Mouse (Mus musculus): ENCODE measurements around the gene Gja10. TPM values are rescaled to one million over a fixed set of nuclear protein-coding genes. Genes with fewer than 3 reads are reported as not detected.
A peak's percentile ranks its signal among the peaks of the same experiment; 100 is the strongest.

Gja10 gene
- total and polyA plus RNA-seq, 3 experiments = not detected

GRCm38 (mm10) chr4:32555506-32555905, 47.1 kb downstream of the Gja10 start:
- Histone ChIP-seq H3K9me3 (replicated peaks; ENCODE audit: insufficient read depth, low read length) (no peaks in the 10 kb centered on the region), H3K79me2 (ENCODE audit: control insufficient read depth, insufficient read depth, low read length, poor library complexity) (no peaks in the 10 kb centered on the region), H3K27ac (ENCODE audit: control insufficient read depth, low read depth, low read length) (no peak overlapping the region), H3K9ac (ENCODE audit: control insufficient read depth, low read depth, low read length, poor library complexity, severe bottlenecking) (no peak overlapping the region), H3K4me3 (ENCODE audit: control insufficient read depth in 1 of 2, insufficient read depth in 1 of 2, low read depth in 2 of 2, low read length in 2 of 2) (no peak overlapping the region), H3K36me3 (ENCODE audit: control insufficient read depth in 1 of 2, insufficient read depth in 2 of 2, low read length in 2 of 2) (no peaks in the 10 kb centered on the region), H3K4me1 (ENCODE audit: control insufficient read depth in 1 of 2, insufficient read depth in 2 of 2, low read length in 2 of 2) (no peaks in the 10 kb centered on the region), H3K27me3 (ENCODE audit: control insufficient read depth in 1 of 2, insufficient read depth in 2 of 2, low read length in 2 of 2) (no peaks in the 10 kb centered on the region; a peak in 2 of 4 replicates)
- DNase-seq (ENCODE audit: low read depth, low spot score) = no peak
- no peak for TF ChIP-seq HCFC1 (IDR thresholded peaks at IDR 0.05; ENCODE audit: low read depth, low read length)
- no peak for TF ChIP-seq MEF2A (IDR thresholded peaks at IDR 0.05; ENCODE audit: extremely low read depth, insufficient replicate concordance, low read depth, low read length, poor library complexity, severe bottlenecking)
- no peak for TF ChIP-seq ETS1 (IDR thresholded peaks at IDR 0.05; ENCODE audit: low read depth, low read length)
- TF ChIP-seq NELFE (IDR thresholded peaks at IDR 0.05; ENCODE audit: low read depth, low read length) = no peak
- no peak for TF ChIP-seq TBP (IDR thresholded peaks at IDR 0.05; ENCODE audit: low read depth, low read length)
- no peak for TF ChIP-seq MAZ (IDR thresholded peaks at IDR 0.05; ENCODE audit: low read depth, low read length)

DNA sequence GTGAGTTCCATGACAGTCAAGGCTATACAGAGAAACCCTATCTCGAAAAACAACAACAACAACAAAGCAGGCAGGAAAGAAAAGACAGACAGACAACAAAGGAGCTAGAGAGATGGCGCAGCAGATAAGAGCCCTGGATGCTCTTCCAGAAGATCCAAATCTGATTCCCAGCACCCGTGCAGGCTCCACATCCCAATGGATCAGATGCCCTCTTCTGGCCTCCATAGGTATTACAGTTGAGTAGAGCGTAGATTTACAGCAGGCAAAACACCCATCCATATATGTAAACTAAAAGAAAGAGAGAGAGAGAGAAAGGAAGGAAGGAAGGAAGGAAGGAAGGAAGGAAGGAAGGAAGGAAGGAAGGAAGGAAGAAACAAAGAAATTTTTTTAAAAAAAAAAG, 51.2 kb downstream of the Gja10 start:
- Histone ChIP-seq H3K79me2 (ENCODE audit: control insufficient read depth, insufficient read depth, low read length, poor library complexity) (no peaks in the 10 kb centered on the region), H3K27me3 (ENCODE audit: control insufficient read depth in 1 of 2, insufficient read depth in 2 of 2, low read length in 2 of 2) (no peaks in the 10 kb centered on the region; a peak in 1 of 4 replicates), H3K9ac (ENCODE audit: control insufficient read depth, low read depth, low read length, poor library complexity, severe bottlenecking) (no peak overlapping the region), H3K36me3 (ENCODE audit: control insufficient read depth in 1 of 2, insufficient read depth in 2 of 2, low read length in 2 of 2) (no peaks in the 10 kb centered on the region), H3K4me3 (ENCODE audit: control insufficient read depth in 1 of 2, insufficient read depth in 1 of 2, low read depth in 2 of 2, low read length in 2 of 2) (no peak overlapping the region), H3K27ac (ENCODE audit: control insufficient read depth, low read depth, low read length) (no peak overlapping the region), H3K4me1 (ENCODE audit: control insufficient read depth in 1 of 2, insufficient read depth in 2 of 2, low read length in 2 of 2) (no peaks in the 10 kb centered on the region), H3K9me3 (replicated peaks; ENCODE audit: insufficient read depth, low read length) (no peaks in the 10 kb centered on the region)
- peak; percentile 33 for DNase-seq (ENCODE audit: low read depth, low spot score)
- TF ChIP-seq ELF1 (IDR thresholded peaks at IDR 0.05; ENCODE audit: low read depth, low read length) = no peak
- TF ChIP-seq TCF12 (IDR thresholded peaks at IDR 0.05; ENCODE audit: low read depth, low read length) = no peak
- TF ChIP-seq EP300 (IDR thresholded peaks at IDR 0.05; ENCODE audit: low read depth in 1 of 2, low read length in 2 of 2) = no peak
- TF ChIP-seq TAL1 (IDR thresholded peaks at IDR 0.05; ENCODE audit: low read length) = no peak
- TF ChIP-seq CHD2 (IDR thresholded peaks at IDR 0.05; ENCODE audit: low read length) = no peak
- TF ChIP-seq NELFE (IDR thresholded peaks at IDR 0.05; ENCODE audit: low read depth, low read length) = no peak
- TF ChIP-seq ZMIZ1 (IDR thresholded peaks at IDR 0.05; ENCODE audit: low read depth, low read length) = no peak
- TF ChIP-seq KAT2A (conservative IDR thresholded peaks at IDR 0.05; ENCODE audit: low read depth, low read length) = no peak
- TF ChIP-seq TBP (IDR thresholded peaks at IDR 0.05; ENCODE audit: low read depth, low read length) = no peak
- TF ChIP-seq SIN3A (IDR thresholded peaks at IDR 0.05; ENCODE audit: low read length) = no peak
- TF ChIP-seq RAD21 (IDR thresholded peaks at IDR 0.05; ENCODE audit: low read depth, low read length) = peak; percentile 50
- TF ChIP-seq UBTF (IDR thresholded peaks at IDR 0.05; ENCODE audit: borderline replicate concordance, insufficient read depth, low read depth, low read length) = no peak
- TF ChIP-seq MXI1 (IDR thresholded peaks at IDR 0.05; ENCODE audit: low read depth, low read length) = no peak
- TF ChIP-seq MAX (IDR thresholded peaks at IDR 0.05; ENCODE audit: low read length) = no peak
- no peak for TF ChIP-seq POLR2AphosphoS5 (IDR thresholded peaks at IDR 0.05; ENCODE audit: borderline replicate concordance, low read depth, low read length)
- TF ChIP-seq GABPA (IDR thresholded peaks at IDR 0.05; ENCODE audit: low read depth, low read length) = no peak
- TF ChIP-seq RCOR1 (IDR thresholded peaks at IDR 0.05; ENCODE audit: low read depth, low read length) = no peak
- no peak for TF ChIP-seq E2F4 (IDR thresholded peaks at IDR 0.05; ENCODE audit: borderline replicate concordance, low read depth, low read length)
- no peak for TF ChIP-seq MYC (IDR thresholded peaks at IDR 0.05; ENCODE audit: low read depth, low read length)
- TF ChIP-seq POLR2A (IDR thresholded peaks at IDR 0.05; ENCODE audit: control insufficient read depth in 1 of 2, insufficient read depth in 1 of 2, low read depth in 1 of 2, low read length in 2 of 2, poor library complexity in 1 of 2) = no peak
- TF ChIP-seq MAFK (IDR thresholded peaks at IDR 0.05; ENCODE audit: borderline replicate concordance, low read depth, low read length) = no peak
- TF ChIP-seq SMC3 (IDR thresholded peaks at IDR 0.05; ENCODE audit: low read depth, low read length) = peak; percentile 69
- TF ChIP-seq MEF2A (IDR thresholded peaks at IDR 0.05; ENCODE audit: extremely low read depth, insufficient replicate concordance, low read depth, low read length, poor library complexity, severe bottlenecking) = no peak
- TF ChIP-seq HCFC1 (IDR thresholded peaks at IDR 0.05; ENCODE audit: low read depth, low read length) = no peak
- no peak for TF ChIP-seq USF2 (IDR thresholded peaks at IDR 0.05; ENCODE audit: borderline replicate concordance in 1 of 2, insufficient read depth in 1 of 2, low read depth in 1 of 2, low read length in 2 of 2)
- TF ChIP-seq CHD1 (IDR thresholded peaks at IDR 0.05; ENCODE audit: low read depth, low read length) = no peak
- TF ChIP-seq ETS1 (IDR thresholded peaks at IDR 0.05; ENCODE audit: low read depth, low read length) = no peak
- TF ChIP-seq JUND (IDR thresholded peaks at IDR 0.05; ENCODE audit: low read depth, low read length) = no peak
- peak; percentile 52 for TF ChIP-seq ZC3H11A (IDR thresholded peaks at IDR 0.05; ENCODE audit: low read depth, low read length)
- TF ChIP-seq ZKSCAN1 (IDR thresholded peaks at IDR 0.05; ENCODE audit: low read depth, low read length) = no peak

All from MEL (cell line).